Mouse (Mus musculus) cortical plate, adult 2 months (tissue): ENCODE results near the gene Cobl. TPM values are rescaled to one million over a fixed set of nuclear protein-coding genes. Genes with fewer than 3 reads are reported as not detected.

Source experiments
- H3K27ac ChIP-seq: fragments of 200-500 bp; 2 replicates; pipeline ENCODE4 v1.5.1; 2012; ENCODE audit warnings: low read length, control low read depth, inconsistent platforms; ENCODE audit not compliant: insufficient read depth
- H3K4me1 ChIP-seq: fragments of 200-500 bp; 2 replicates; pipeline ENCODE4 v1.6.1; 2011; ENCODE audit warnings: low read length; ENCODE audit not compliant: control insufficient read depth, insufficient read depth
- H3K4me3 ChIP-seq: fragments of 200-500 bp; 2 replicates; pipeline ENCODE4 v1.5.1; 2011; ENCODE audit warnings: mild to moderate bottlenecking, low read length, control low read depth; ENCODE audit not compliant: insufficient read depth
- CTCF ChIP-seq: fragments of 200-500 bp; IDR thresholded peaks from 2 replicates; pipeline ENCODE4 v1.5.1; 2011; ENCODE audit warnings: mild to moderate bottlenecking, control low read depth, low read length; ENCODE audit not compliant: insufficient read depth; ENCODE audit errors: extremely low read depth
- POLR2A ChIP-seq: fragments of 200-500 bp; IDR thresholded peaks from 2 replicates; pipeline ENCODE4 v1.6.1; 2011; ENCODE audit warnings: mild to moderate bottlenecking, low read length, control low read depth; ENCODE audit not compliant: insufficient read depth; ENCODE audit errors: extremely low read depth
- polyA plus RNA-seq: library from polyadenylated mRNA; depleted of rRNA; stranded (reverse); fragments of >200 nt; gene quantifications from 2 replicates; pipeline ENCODE4 v1.2.3, GENCODE M21; 2012

The Cobl gene
- polyA plus RNA-seq, 1 experiment, result 51.6 TPM

DNA sequence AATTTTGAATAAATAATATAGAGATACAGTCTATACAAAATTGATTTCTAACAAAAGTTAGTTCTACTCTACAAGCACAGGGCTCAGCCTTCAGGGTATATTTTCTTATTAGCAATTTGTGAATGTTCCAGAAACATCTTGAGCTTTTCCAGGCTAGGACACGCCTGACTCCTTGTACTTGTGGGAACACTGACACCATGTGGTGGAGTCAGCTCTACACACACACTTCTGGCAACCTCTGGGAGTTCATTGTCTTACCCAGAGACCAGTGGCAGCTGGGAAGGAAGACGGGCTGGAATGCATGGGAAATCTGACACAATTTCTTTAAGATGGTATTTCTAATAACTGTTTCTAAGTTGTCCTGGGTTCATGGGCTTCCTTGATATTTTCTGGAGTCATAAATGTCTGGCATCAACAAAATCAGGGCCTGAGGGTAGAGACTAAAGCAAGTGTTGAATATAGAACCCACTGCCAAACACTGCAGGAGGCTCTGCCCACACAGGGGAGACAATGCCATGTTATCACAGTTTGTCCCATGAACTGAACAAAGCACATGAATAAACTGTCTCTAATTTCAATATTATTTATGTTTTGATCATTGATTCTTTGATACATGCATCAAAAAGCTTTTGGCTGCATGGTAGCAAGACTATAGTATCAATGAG, 105.3 kb downstream of the Cobl start:
- no peak overlapping the region for H3K4me3 ChIP-seq
- no peak overlapping the region for H3K27ac ChIP-seq
- TF ChIP-seq CTCF, result peak; percentile 84
- TF ChIP-seq POLR2A, result no peak
- H3K4me1 ChIP-seq, result peaks cover 3% of the 10 kb centered on the region

DNA sequence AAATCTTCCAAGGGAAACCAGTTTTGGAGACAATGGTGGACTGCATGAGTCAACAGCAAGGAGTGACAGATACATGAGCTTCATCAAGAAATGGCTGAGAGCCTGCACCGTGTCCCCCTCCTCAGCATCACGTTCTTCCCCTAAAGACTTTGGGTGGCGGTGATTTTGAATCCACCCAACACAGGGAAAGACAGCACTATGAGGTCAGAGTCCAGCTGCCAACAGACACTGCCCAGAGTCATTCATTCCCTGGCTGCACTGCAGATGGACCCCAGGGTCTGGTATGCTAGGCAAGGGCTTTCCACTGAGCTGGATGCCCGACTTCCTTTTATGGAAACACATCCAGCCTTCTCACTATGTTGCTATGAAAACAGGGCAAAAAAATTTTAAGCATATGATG, 106.2 kb downstream of the Cobl start:
- Histone ChIP-seq H3K27ac (no peak overlapping the region), H3K4me3 (no peak overlapping the region), H3K4me1 (peaks cover 3% of the 10 kb centered on the region)
- TF ChIP-seq CTCF (no peak), POLR2A (no peak)

DNA sequence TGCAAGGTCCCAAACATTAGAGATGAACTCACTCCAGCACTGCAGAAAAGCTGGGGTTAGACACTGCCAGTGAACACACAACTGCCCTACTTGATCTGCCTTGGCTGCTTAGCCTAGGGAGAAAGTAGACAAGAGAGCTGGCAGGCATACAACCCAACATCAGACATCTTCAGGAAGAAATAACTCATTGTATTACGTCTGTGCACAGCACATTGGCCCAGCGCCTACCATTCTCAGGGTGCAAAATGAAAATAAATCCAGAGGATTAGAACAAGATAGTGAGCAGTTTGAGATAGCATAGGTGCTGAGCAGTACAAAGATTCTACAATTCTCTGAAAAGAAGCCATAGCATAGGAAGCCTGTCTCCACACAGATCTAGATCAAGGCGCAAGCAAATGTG, 109.1 kb downstream of the Cobl start:
- TF ChIP-seq CTCF (no peak), POLR2A (no peak)
- Histone ChIP-seq H3K4me3 (no peak overlapping the region), H3K27ac (no peak overlapping the region), H3K4me1 (peaks cover 5% of the 10 kb centered on the region)

DNA sequence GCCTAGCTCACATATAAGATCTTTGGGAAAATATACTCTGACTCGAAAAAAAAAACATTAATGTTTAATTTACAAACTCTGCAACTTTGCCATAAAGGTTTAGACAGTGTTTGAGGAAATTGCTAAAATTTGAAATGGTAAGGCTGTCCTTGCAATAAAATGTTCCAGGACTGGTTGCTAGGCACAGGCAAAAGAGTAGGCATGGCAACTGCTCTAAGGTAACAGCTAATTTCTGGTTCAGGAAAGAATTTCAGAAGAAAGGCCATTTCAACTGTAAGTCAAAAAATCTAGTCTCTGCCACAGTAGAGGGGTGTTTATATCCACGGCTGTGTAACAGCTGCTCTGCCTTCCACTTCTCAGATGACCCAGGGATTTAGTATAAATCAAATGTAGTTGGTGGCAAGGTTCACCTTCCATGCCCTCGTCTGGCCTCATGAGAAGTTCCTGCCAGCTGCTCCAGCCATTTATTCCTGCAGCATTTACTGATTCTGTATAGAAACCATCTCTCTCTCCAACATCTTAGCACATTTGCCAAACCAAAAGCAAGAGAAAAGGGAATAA, 113.7 kb downstream of the Cobl start:
- no peak for TF ChIP-seq POLR2A
- TF ChIP-seq CTCF, result no peak
- Histone ChIP-seq H3K4me3 (no peak overlapping the region), H3K4me1 (peaks cover 5% of the 10 kb centered on the region), H3K27ac (no peak overlapping the region)

- H3K4me1 ChIP-seq, result peaks cover 3% of the 10 kb centered on the region
- H3K4me3 ChIP-seq, result no peak overlapping the region
- no peak overlapping the region for H3K27ac ChIP-seq
- no peak for TF ChIP-seq POLR2A
- no peak for TF ChIP-seq CTCF
Measured at GRCm38 (mm10) chr11:12350086-12350485, 114.7 kb downstream of the Cobl start.

GRCm38 (mm10) chr11:12346486-12346885, 118.3 kb downstream of the Cobl start:
- H3K4me1 ChIP-seq, result peaks cover 4% of the 10 kb centered on the region
- H3K4me3 ChIP-seq, result no peak overlapping the region
- H3K27ac ChIP-seq, result no peak overlapping the region
- TF ChIP-seq CTCF (no peak), POLR2A (no peak)

DNA sequence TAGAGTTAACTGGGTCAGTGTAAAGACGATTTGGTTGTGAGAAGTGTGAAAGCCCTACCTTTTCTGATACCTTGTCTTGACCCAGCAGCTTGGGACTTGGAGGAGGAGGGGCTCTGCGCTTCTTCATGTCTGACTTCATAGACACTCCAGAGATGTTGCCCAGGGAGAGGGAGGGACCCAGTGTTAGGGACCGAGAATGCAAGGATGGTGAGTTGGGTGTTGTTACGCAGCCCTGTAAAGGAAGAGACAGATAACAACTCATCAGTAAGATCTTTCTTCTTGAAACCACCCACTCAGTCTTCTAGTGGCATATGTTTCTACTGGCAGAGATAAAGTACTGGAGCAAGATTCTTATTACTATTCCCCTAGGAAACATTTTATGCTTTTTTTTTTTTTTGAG, 121.1 kb downstream of the Cobl start:
- no peak overlapping the region for H3K4me3 ChIP-seq
- H3K4me1 ChIP-seq, result peaks cover 2% of the 10 kb centered on the region
- H3K27ac ChIP-seq, result no peak overlapping the region
- no peak for TF ChIP-seq CTCF
- no peak for TF ChIP-seq POLR2A

- Histone ChIP-seq H3K4me1 (peaks cover 2% of the 10 kb centered on the region), H3K4me3 (no peak overlapping the region), H3K27ac (no peak overlapping the region)
- TF ChIP-seq CTCF, result no peak
- TF ChIP-seq POLR2A, result no peak
Measured at GRCm38 (mm10) chr11:12340697-12341096, 124.1 kb downstream of the Cobl start.

- Histone ChIP-seq H3K27ac (no peak overlapping the region), H3K4me1 (no peaks in the 10 kb centered on the region), H3K4me3 (no peak overlapping the region)
- no peak for TF ChIP-seq CTCF
- TF ChIP-seq POLR2A, result no peak
Measured at GRCm38 (mm10) chr11:12336145-12336544, 128.6 kb downstream of the Cobl start.

DNA sequence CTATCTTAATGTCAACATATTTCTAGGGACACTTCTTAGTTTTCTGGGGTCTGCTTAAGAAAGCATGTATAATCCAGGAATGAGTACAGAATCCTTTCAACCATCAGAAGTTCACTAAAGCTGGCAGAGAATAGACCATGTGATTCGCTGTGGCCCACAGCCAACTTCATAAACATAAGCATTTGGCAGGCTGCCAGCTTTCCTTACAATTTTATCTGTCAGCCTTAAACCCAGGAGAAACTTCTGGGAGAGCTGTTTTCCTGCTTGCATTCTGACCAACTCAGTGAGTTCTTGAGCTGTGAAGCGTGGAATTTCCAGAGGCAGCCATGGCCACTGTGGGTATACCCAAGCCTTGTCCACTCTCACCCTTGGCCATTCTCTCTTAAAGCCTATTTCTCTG, 132.8 kb downstream of the Cobl start:
- no peak overlapping the region for H3K27ac ChIP-seq
- H3K4me3 ChIP-seq, result no peak overlapping the region
- TF ChIP-seq POLR2A (no peak), CTCF (no peak)
- H3K4me1 ChIP-seq, result no peaks in the 10 kb centered on the region
